Mouse (Mus musculus): ENCODE data around the gene Mfap2.
A peak's percentile ranks its signal among the peaks of the same experiment; 100 is the strongest.

Mfap2 gene

GRCm38 (mm10) chr4:141024992-141025391, 14.8 kb downstream of the Mfap2 start:
- DNase-seq (ENCODE audit: low spot score in 2 of 2) = no peak

DNA sequence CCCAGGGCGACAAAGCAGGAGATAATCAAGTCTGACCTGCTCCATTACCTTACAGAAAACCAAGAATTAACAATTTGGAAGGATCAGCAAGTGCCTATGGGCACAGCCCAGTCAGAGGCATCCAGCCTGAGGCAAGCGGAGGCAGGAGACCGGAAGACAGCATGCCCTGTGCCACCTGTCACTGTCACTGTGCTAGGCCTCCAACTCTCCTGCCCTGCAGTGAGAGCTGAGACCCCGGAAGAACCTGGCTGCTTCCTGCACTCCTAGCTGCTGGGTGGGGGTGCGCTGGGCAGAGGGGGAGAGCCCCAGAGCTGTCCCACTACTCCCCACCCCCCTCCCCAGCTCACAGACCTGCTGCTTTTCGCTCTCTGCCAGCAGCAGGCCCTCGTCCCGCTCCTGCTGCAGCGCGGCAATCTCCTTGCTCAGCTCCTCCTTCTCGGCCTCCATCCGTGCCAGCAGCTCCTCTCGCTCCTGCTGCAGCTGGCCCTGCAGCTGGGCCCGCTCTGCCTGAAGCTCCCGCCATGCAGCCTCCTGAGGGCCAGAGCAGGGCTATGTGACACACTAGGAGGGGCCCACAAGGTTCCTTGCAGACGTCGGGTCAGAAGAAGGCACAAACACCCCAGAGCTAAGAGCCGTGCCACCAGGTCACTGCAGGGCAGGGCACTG, 20.5 kb downstream of the Mfap2 start:
- no peak for DNase-seq (ENCODE audit: low spot score in 2 of 2)

GRCm38 (mm10) chr4:141031733-141032132, 21.5 kb downstream of the Mfap2 start:
- peak; percentile 62 to 80 for DNase-seq (ENCODE audit: low spot score in 2 of 2)

DNA sequence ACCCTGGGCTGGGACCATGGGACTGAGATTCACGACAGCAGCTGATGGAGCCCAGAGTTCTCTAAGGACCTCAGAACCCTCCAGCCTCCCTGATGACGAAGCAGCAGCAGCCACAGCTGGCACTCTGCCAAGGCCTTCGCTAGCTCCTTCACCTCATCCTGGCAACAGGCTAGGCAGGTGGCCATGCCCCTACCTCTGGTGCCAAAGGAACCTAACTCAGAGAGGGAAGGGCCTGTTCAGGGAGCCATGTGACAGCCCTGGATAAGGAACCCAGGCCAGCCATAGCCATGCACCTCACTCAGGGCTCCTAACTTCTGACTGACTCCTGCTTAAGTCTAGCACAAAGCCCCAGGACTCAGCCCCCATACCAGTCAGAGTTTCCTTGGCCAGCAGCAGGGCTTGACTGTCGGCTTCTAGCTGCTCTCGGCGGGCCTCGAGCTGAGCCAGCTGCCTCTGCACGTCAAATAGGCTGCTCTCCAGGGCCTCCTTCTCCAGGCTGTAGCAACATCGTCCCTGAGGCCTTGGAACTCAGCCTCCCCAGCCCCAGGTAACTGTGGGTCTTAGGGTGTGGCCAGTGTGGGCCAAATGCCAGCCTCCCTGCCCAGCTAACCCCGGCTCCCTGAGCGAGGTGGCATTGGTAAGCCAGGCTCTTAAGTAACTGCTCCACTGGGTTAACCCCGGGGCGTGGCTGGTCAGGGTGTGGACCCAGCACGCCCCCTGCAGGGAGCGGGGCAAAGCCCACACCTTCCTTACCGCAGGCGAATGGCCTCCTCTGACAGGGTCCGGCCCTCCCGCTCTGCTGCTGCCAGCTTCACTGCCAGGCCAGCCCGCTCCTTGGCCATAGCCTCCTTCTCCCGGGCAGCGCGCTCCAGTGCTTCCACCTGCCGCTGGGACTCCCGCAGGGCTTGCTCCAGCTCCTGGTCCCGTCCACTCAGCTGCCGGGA, 23.7 kb downstream of the Mfap2 start:
- no peak for DNase-seq (ENCODE audit: low spot score in 2 of 2)

DNA sequence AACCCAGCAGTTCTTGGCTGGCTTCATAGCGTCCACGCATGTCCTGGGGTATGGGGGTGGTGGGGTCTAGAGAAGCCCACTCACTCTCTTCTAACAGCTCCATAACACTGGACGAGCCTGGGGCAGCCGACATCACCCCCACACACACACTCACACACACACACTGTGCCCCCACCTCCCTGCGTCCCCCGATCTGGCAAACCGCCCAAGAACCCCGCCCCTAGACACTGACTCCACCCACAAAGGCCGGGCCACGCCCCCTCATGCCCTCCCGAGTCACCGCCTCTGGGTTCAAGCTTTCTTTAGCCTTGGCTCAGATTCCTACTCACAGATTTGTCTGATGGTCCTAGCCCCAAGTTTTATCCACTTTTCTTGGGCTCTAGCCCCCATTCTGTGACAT, 30.9 kb downstream of the Mfap2 start:
- no peak for DNase-seq (ENCODE audit: low spot score in 2 of 2)

GRCm38 (mm10) chr4:141044816-141045215, 34.6 kb downstream of the Mfap2 start:
- peak in 1 of 2 experiments; percentile 48 for DNase-seq (ENCODE audit: low spot score in 2 of 2)

DNA sequence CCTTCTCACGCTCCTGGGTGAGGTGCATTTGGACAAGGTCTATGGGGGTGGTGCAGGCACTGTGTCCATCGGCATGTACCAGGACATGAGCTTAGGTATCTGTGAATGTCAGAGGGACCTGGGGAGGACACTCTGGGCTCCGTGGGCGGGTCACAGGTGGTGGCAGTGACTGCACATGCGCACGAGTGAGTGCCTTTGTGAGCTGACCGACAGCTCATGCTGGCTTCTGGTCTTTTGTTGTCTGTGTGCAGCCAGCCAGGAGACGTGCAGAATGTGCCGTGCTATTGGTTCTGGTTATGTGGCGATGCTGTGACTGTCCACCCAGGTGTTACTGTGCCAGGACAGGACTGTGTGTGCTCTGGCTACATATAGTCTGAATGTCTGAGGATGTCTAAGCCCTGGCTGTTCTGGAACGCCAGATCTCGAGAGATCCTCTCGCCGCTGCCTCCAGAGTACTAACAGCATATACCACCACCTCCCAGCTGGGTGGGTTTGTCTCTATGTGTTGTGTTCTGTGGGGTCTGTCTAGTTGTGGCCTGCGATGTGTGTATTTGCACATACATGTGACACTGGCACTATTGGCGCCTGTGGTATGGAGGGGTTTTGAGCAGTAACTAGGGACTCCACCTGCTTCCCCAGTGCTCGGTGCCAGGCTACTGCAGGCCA, 38.7 kb downstream of the Mfap2 start:
- DNase-seq (ENCODE audit: low spot score in 2 of 2) = no peak

DNA sequence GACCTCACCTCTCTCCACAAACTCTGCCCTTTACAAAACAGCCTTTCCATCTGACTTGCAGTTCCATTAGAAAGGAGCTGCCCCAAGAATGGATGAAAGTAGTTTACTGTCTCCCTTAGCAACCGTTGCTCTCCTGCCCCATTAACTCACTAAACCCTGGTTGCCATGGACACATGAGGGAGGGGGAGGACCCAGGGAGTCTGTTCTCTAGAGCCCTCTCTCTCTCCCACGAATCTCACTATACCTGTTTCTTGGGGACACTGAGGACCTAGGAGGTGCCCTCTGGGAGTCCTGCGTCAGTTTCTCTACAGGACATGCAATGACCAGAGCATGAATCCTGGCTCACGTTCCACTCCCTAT, 39.2 kb downstream of the Mfap2 start:
- DNase-seq (ENCODE audit: low spot score in 2 of 2) = no peak

- no peak for DNase-seq (ENCODE audit: low spot score in 2 of 2)
These were observed 42.2 kb downstream of the Mfap2 start for GRCm38 (mm10) chr4:141052442-141052841.

GRCm38 (mm10) chr4:141053138-141053537, 42.9 kb downstream of the Mfap2 start:
- no peak for DNase-seq (ENCODE audit: low spot score in 2 of 2)

GRCm38 (mm10) chr4:141053568-141054161, 43.4 kb downstream of the Mfap2 start:
- DNase-seq (ENCODE audit: low spot score in 2 of 2) = no peak

- no peak for DNase-seq (ENCODE audit: low spot score in 2 of 2)
These were observed 46.8 kb downstream of the Mfap2 start for GRCm38 (mm10) chr4:141056970-141057369.

DNA sequence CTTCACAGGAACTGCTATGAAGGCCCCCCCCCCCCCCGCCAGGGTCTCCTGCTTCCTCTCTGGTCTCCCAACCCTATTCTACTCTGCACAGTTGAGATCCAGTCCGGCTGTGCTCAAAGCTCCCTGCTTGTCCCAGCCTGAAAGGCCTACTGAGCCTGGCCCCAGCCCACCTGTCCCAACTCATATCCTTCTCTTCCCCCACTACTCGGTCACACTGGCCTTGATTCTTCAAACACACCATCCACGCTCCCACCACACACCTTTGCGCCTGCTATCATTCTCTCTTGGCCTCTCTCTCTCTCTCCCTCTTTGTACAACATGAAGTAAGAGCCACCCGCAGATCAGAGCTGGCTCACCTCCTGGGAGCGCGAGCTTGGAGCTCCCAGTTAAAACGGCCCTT, 48.6 kb downstream of the Mfap2 start:
- DNase-seq (ENCODE audit: low spot score in 2 of 2) = no peak

GRCm38 (mm10) chr4:141059616-141060425, 49.6 kb downstream of the Mfap2 start:
- DNase-seq (ENCODE audit: low spot score in 2 of 2) = no peak

GRCm38 (mm10) chr4:141060426-141061301, 50.4 kb downstream of the Mfap2 start, which contains the start of gene Crocc:
TSS of gene Crocc (minus strand) at chr4:141060550.
- DNase-seq (ENCODE audit: low spot score in 2 of 2) = peak; percentile 100

DNA sequence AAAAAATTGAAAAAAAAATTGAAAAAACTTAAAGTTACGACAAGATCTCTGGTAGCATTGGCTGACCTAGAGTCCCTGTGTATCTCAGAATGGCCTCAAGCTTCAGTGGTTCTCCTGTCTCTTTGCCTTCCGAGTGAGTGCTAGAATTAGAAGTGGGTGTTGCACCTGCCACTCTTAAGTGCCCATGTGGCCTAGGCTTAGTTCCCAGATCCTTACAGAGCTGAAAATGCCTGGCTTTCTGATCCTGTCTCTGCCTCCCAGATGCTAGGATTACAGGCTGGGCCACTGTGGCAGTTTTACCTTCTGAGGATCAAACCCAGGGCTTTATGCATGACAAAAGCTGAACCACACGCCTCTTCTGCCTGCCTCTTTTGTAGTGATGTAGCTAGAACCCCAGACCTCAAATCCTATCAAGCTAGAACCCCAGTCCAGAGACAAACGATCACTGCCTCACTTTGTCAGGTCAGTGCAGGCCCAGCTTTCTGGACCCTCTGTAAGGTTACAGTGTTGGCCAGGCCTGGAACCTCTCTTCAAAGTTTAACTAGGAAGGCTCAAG, 54.0 kb downstream of the Mfap2 start:
- no peak for DNase-seq (ENCODE audit: low spot score in 2 of 2)

DNA sequence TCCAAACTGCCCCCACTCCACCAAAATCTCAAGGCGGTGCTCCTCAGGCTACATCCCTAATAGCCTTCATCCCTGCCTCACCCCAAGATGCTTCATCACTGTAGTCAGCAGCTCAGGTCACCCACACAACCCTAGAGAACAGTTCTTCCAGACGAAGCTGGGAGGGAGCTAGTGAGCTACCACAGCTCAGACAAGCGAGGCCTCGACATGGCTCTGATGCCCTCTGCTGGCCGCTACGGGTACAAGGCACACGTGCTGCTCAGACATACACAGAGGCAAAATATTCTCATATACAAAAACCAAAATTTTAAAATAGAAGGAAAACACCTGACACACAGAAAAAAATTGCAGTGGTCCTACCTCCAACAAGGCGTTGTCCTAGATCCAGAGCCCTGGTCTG, 54.9 kb downstream of the Mfap2 start:
- peak; percentile 67 to 83 for DNase-seq (ENCODE audit: low spot score in 2 of 2)

All from spleen, postnatal 14 days (tissue).